Mouse (Mus musculus): ENCODE data around the gene Pik3c2b. TPM values are rescaled to one million over a fixed set of nuclear protein-coding genes. Genes with fewer than 3 reads are reported as not detected.

The Pik3c2b gene
- total RNA-seq, 2 experiments from 2014 or later, result 14.5 to 15.0 TPM

DNA sequence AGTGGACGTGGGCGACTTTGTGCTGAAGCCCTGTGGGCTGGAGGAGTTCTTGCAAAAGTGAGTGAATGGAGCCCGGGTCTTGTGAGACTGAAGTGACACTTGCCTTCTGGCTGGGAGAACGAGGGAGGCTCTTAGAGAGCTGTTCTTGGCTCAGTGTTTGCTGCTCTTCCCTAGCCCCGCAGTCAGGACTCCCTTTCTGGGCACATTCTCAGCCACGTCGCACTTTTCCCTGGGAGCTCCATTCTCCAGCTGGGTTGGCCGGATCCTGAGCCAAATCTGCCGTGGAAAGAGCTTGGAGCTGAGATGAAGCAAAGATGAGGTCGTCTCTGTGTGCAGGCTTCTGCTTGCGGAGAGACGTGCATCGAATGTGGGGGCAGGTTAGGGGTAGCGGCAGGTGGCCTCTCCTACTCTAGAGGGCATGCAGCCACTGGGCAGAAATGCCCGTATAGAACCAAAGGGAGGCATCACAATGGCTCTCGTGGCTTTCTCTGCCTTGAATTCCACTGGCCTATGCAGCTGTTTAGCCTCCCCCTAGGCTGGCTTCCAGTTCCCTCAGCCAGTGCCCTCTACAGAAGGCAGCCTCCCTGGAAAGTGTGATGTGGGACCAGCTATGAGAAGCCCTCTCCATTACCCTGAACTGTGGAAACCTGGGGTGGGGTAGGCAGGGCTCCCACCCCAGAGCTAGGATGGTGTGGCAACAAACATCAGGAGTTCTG, 26.4 kb downstream of the Pik3c2b start:
- DNase-seq (ENCODE audit: low spot score in 2 of 2), result peak; percentile 46 to 51

DNA sequence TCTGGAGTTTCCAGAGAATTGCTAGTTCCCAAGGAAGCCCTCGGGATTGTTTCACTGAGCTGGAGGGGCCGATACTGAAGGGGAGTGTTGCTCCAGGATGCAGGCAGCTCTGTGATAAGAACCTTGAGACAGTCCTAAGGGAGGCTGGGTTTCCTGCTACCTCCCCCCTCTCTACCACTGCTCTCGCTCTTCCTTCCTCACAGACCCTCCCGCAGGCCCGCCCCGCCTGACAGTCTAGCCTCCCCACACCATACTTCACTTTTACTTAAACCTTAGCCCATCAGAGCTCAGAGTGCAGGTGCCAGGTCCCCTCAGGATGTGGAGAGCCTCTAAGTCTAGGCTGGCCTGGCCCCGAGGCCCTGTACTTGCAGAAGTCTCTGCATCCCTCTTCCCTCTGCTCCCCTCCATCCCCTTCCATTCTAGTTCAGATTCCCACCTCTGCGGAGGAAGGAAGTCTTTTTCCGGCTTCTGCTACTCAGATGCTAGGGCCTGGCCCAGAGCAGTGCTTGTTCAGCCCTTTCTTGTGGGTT, 27.9 kb downstream of the Pik3c2b start:
- DNase-seq (ENCODE audit: low spot score in 2 of 2), result no peak

DNA sequence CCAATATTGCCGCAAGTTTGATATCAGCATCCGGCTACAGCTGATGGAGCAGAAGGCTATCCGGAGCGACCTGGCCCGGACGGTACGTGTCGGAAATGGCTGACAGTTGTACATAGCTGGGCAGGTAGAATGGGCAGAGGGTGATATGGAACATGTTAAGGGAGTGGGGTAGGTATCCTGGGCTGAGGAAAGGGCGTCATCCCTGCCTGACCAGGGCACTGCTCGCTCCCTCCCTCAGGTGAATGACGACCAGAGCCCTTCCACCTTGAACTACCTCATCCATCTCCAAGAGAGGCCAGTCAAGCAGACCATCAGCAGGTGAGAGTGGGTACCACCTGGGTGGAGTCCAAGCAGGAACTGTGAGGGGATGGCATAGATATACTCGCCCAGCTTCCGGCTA, 29.1 kb downstream of the Pik3c2b start:
- no peak for DNase-seq (ENCODE audit: low spot score in 2 of 2)

DNA sequence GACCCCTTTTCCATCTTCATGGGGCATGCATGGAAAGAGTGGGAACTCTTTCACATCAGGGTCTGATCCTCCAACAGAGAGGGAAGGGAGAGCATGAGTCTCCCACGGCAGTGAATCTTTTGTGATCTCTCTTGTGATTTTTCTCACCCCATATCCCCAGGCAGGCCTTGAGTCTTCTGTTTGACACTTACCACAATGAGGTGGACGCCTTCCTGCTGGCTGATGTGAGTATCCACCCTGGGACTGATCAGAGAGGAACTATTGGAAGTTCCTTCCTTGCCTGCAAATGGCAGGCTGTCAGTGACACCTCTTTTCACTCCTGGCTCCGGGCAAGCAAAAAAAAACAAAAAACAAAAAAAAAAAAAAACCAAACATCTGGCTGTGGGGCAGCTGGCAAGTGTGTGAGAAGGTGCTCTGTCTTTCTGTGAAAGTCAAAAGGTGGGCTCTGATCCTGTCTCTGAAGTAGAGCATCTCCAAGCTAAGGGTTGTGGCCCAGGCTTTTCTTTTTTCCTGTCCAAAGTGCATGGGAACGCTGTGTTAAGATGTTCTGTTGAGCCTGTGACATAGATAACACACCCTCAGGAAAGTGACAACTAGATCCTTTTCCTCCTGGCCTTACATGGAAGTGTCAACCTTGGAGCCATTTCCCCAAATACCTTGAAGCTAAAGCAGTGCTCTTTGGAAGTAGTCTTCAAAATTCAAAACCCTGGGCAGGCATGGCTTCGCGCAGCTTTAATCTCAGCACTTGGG, 30.4 kb downstream of the Pik3c2b start:
- no peak for DNase-seq (ENCODE audit: low spot score in 2 of 2)

DNA sequence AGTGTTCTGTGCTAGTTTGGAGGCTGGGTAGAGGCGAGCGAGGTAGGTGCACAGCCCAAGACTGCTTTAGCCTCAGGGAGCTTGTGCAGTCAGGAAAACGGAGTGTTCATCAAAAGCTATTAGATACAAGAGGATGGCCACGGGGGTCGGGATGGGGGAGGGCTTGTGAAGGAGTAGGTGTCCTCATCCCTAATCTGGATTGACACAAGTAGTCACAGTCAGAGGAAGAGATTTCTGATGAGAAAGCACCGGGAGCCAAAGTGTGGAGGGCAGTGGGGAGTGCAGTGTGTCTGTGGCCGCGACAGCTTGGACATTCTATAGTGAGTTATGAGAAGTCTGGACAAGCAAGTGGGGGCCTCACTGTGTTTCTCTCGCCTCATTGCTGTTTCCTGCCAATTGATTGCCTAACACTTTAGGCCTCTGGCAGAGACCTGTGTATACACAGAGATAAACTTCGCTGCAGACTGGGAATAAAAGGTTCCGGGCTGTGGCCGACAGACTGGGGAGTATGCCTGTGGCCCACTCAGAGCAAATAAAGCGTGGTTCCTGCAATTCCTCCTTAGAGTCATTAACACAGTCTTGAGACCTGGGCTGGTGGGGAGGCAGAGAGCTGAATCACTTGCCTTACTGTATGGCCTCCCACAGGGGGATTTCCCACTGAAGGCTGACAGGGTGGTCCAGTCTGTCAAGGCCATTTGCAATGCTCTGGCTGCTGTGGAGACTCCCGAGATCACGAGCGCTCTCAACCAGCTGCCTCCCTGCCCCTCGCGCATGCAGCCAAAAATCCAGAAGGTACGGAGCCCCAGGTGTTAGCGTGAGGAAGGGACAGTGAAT, 31.4 kb downstream of the Pik3c2b start:
- DNase-seq (ENCODE audit: low spot score in 2 of 2), result no peak

GRCm38 (mm10) chr1:133077606-133078337, 32.3 kb downstream of the Pik3c2b start:
- DNase-seq (ENCODE audit: low spot score in 2 of 2), result no peak

DNA sequence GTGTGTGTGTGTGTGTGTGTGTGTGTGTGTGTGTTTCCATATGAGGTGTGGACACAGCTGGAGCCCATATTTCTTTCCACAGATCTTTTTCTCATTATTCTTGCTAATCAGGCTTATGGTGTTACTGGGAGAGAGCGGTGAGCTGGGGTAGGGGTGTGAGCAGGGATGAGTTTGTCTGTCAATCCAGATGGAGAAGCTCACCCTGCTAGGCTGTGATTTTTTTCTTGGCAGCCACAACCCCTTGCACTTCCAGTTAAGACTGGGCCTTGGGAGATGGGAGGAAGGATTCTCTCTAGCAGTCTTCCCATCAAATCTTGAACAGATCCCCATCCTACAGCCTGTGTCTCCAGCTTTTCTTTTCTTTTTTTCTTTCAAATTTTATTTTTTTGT, 32.9 kb downstream of the Pik3c2b start:
- DNase-seq (ENCODE audit: low spot score in 2 of 2), result peak; percentile 30 to 59

- no peak for DNase-seq (ENCODE audit: low spot score in 2 of 2)
These were observed 34.0 kb downstream of the Pik3c2b start for GRCm38 (mm10) chr1:133079509-133079908.

DNA sequence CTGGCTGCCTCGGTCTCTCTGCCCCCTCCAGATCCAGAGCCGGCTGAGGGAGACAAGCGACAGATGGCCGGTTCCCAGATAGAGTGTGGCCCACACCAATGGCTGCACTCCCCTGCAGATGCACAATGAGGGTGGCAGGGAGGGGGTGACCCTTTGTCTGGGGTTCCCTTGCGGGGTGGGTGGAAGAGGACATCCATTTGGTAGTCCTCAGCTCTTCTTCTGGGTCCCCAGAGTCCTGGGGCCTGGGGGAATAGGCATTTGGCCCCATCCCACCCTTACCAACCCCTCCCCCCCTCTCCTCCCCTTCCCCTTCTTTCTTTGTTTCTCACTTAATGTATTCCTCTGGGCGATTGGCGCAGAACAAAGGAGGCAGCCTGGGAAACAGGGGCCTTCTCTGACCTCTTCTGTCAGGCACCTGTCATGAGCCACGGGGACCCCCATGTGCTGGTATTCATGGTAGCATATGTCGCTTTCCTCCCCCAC, 34.7 kb downstream of the Pik3c2b start:
- no peak for DNase-seq (ENCODE audit: low spot score in 2 of 2)

GRCm38 (mm10) chr1:133080717-133081116, 35.2 kb downstream of the Pik3c2b start:
- no peak for DNase-seq (ENCODE audit: low spot score in 2 of 2)

GRCm38 (mm10) chr1:133083003-133083546, 37.6 kb downstream of the Pik3c2b start:
- no peak for DNase-seq (ENCODE audit: low spot score in 2 of 2)

DNA sequence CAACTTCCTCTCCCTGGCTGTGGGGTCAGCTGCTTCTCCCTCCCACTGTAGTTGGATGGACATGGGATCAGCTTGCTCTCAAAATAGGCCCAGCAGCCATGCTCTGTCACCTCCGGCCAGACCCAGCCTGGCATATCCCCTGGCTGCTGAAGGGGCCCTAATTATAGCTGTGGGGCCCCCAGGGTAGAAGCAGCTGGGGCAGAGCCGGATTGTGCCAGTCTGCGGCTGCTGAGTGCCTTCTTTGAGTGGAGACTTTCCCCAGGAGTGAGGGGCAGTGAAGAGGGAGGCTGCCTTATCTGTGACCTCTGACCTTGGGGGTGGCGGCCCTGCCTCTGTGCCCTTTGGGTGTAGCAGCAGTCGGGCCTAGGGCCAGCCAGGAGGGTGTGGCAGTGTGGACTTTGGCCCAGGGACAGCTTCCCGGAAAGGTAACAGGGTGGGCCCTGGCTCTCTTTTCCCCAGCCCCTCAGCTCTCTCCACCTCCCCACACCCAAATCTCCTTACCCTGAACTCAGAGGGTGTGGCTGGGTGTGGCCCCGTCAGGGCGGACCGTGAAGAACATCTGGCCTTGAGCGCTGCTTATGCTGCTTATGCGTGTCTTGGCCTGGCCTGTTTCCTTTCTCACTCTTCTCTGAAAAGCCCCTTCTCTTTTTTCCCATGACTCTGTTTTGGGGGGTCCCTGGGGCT, 38.6 kb downstream of the Pik3c2b start:
- no peak for DNase-seq (ENCODE audit: low spot score in 2 of 2)

GRCm38 (mm10) chr1:133084708-133085416, 39.4 kb downstream of the Pik3c2b start:
- DNase-seq (ENCODE audit: low spot score in 2 of 2), result no peak

DNA sequence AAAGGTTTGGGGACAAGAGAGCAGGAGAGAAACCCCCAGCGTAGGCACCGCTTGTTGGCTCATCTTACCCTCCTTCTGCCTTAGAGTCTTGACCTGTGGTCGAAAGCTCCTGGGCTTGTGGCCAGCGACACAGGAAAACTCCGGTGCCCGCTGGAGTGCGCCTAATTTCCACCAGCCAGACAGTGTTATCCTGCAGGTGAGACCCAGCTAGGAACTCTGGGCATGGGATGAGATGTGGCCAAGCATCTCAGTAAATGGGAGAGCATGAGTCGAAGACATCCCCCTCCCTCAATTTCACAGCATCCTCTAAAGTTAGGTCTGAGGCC, 39.9 kb downstream of the Pik3c2b start:
- DNase-seq (ENCODE audit: low spot score in 2 of 2), result no peak

GRCm38 (mm10) chr1:133086804-133087203, 41.3 kb downstream of the Pik3c2b start:
- DNase-seq (ENCODE audit: low spot score in 2 of 2), result no peak

GRCm38 (mm10) chr1:133087206-133087905, 41.9 kb downstream of the Pik3c2b start:
- DNase-seq (ENCODE audit: low spot score in 2 of 2), result peak in 1 of 2 experiments; percentile 59

GRCm38 (mm10) chr1:133088196-133088595, 42.7 kb downstream of the Pik3c2b start:
- DNase-seq (ENCODE audit: low spot score in 2 of 2), result no peak

- DNase-seq (ENCODE audit: low spot score in 2 of 2), result peak in 1 of 2 experiments; percentile 15
These were observed 43.9 kb downstream of the Pik3c2b start for GRCm38 (mm10) chr1:133089415-133089814.

DNA sequence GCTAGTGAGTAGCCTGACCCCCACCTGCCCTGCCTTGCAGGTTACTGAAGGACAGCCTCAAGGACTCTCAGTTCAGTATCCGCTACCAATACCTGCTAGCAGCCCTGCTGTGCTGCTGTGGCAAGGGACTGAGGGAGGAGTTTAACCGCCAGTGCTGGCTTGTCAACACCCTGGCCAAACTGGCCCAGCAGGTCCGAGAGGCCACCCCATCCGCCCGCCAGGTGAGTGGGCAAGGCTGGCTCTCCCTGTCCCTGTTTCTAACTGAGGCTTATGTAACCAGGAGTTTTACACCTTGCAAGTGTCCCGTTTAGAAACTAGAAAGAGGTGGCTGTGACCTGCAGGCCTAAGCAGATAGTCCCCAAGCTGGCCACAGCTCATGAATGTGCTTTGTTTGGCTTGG, 45.2 kb downstream of the Pik3c2b start:
- no peak for DNase-seq (ENCODE audit: low spot score in 2 of 2)
